ENCODE assay signal across 20 mouse cellular contexts in genomic region chr3:123284284-123284683, GRCm38 (mm10). TPM values are rescaled to one million over a fixed set of nuclear protein-coding genes. Genes with fewer than 3 reads are reported as not detected.
DNase-seq lines count a peak whose midpoint lies in the region; ATAC-seq and TF ChIP-seq lines count a peak whose summit lies in the region.
"Had no signal": no experiment of that assay in that cellular context is flagged by ENCODE, and none has a peak within 500 bp of the region (broad histone marks: within the 10 kb centered on the region; RNA-seq: fewer than 3 reads in every experiment).

No protein-coding gene starts in this region.

- no peak for ATAC-seq in intestine, postnatal 0 days
- no peak for ATAC-seq in intestine, embryonic 15.5 days
- ATAC-seq: forebrain, embryonic 13.5 days; forebrain, embryonic 15.5 days had no signal

- no peak overlapping the region for H3K4me3 ChIP-seq in heart, adult 2 months
- no peak overlapping the region for H3K4me3 ChIP-seq in intestine, postnatal 0 days (ENCODE audit: low read depth, low read length)
- H3K4me3 ChIP-seq in intestine, embryonic 15.5 days (replicated peaks), result no peak overlapping the region
- H3K4me3 ChIP-seq in myocyte, result no peak overlapping the region
- H3K4me3 ChIP-seq: embryonic facial prominence, embryonic 10.5 days; embryonic facial prominence, embryonic 12.5 days; forebrain, embryonic 13.5 days; forebrain, embryonic 15.5 days had no signal

- no peaks in the 10 kb centered on the region for H3K27me3 ChIP-seq in heart, adult 2 months (ENCODE audit: control insufficient read depth, insufficient read depth, low read length)
- no peaks in the 10 kb centered on the region for H3K27me3 ChIP-seq in intestine, postnatal 0 days (replicated peaks; ENCODE audit: control insufficient read depth, insufficient read depth, low read length)
- no peaks in the 10 kb centered on the region for H3K27me3 ChIP-seq in intestine, embryonic 15.5 days (replicated peaks)
- H3K27me3 ChIP-seq in myocyte (ENCODE audit: control insufficient read depth, insufficient read depth, insufficient read length), result no peaks in the 10 kb centered on the region
- H3K27me3 ChIP-seq: embryonic facial prominence, embryonic 12.5 days; forebrain, embryonic 13.5 days; forebrain, embryonic 15.5 days had no signal

- no peaks in the 10 kb centered on the region for H3K9me3 ChIP-seq in intestine, postnatal 0 days (ENCODE audit: control insufficient read depth)
- H3K9me3 ChIP-seq in intestine, embryonic 15.5 days, result no peaks in the 10 kb centered on the region
- H3K9me3 ChIP-seq: embryonic facial prominence, embryonic 10.5 days; embryonic facial prominence, embryonic 12.5 days; forebrain, embryonic 13.5 days; forebrain, embryonic 15.5 days had no signal

- no peak for TF ChIP-seq CTCF in heart, adult 2 months (IDR thresholded peaks at IDR 0.05)
- no peak for TF ChIP-seq CTCF in intestine, postnatal 0 days (IDR thresholded peaks at IDR 0.05; ENCODE audit: low read depth)

- no peak overlapping the region for H3K4me2 ChIP-seq in intestine, postnatal 0 days (replicated peaks; ENCODE audit: low read depth)
- H3K4me2 ChIP-seq in intestine, embryonic 15.5 days (replicated peaks), result no peak overlapping the region
- no peak overlapping the region for H3K4me2 ChIP-seq in myocyte (ENCODE audit: low read depth)
- H3K4me2 ChIP-seq: embryonic facial prominence, embryonic 12.5 days; forebrain, embryonic 13.5 days; forebrain, embryonic 15.5 days had no signal

- H3ac ChIP-seq in myocyte (ENCODE audit: control insufficient read depth, insufficient read length), result no peak overlapping the region

- TF ChIP-seq EP300 in heart, adult 2 months (IDR thresholded peaks at IDR 0.05; ENCODE audit: insufficient read depth, low read depth, low read length), result no peak

- TF ChIP-seq POLR2A in heart, adult 2 months (IDR thresholded peaks at IDR 0.05; ENCODE audit: insufficient read depth, low read depth, low read length), result no peak
- TF ChIP-seq POLR2A in myocyte (IDR thresholded peaks at IDR 0.05; ENCODE audit: insufficient read length, low read depth), result no peak

- peaks cover 3% of the 10 kb centered on the region; the same call in 1 of the 2 replicates for H3K79me2 ChIP-seq in heart, adult 2 months (replicated peaks; ENCODE audit: control insufficient read depth, insufficient read depth, low read length)
- peaks cover 33% of the 10 kb centered on the region for H3K79me2 ChIP-seq in myocyte (ENCODE audit: control insufficient read depth, insufficient read depth)

- 93% methylated on average over 5 of the region's 5 CpGs for WGBS in heart, adult 2 months
- 91% methylated on average over 5 of the region's 5 CpGs for WGBS in intestine, postnatal 0 days
- 96% methylated on average over 5 of the region's 5 CpGs for WGBS in intestine, embryonic 15.5 days

- H3K9ac ChIP-seq in heart, adult 2 months (ENCODE audit: low read depth, low read length), result no peak overlapping the region
- no peak overlapping the region for H3K9ac ChIP-seq in intestine, postnatal 0 days (ENCODE audit: low read depth, low read length)
- H3K9ac ChIP-seq in intestine, embryonic 15.5 days, result no peak overlapping the region
- H3K9ac ChIP-seq: embryonic facial prominence, embryonic 12.5 days; forebrain, embryonic 13.5 days; forebrain, embryonic 15.5 days had no signal

- peaks cover 1% of the 10 kb centered on the region; the same call in 1 of the 2 replicates for H3K4me1 ChIP-seq in heart, adult 2 months (ENCODE audit: control insufficient read depth, insufficient read depth, low read length)
- H3K4me1 ChIP-seq in intestine, postnatal 0 days (replicated peaks; ENCODE audit: control insufficient read depth, insufficient read depth, low read length), result no peaks in the 10 kb centered on the region; the same call in 1 of the 2 replicates
- no peaks in the 10 kb centered on the region; the same call in 1 of the 2 replicates for H3K4me1 ChIP-seq in intestine, embryonic 15.5 days (replicated peaks)
- H3K4me1 ChIP-seq: forebrain, embryonic 13.5 days; forebrain, embryonic 15.5 days had no signal

- peaks cover 13% of the 10 kb centered on the region for H3K36me3 ChIP-seq in heart, adult 2 months (ENCODE audit: control insufficient read depth, insufficient read depth, low read length)
- H3K36me3 ChIP-seq in intestine, postnatal 0 days (ENCODE audit: control insufficient read depth, insufficient read depth), result peaks cover 27% of the 10 kb centered on the region
- peaks cover 18% of the 10 kb centered on the region for H3K36me3 ChIP-seq in intestine, embryonic 15.5 days
- peaks cover 19% of the 10 kb centered on the region for H3K36me3 ChIP-seq in myocyte (ENCODE audit: control insufficient read depth, insufficient read depth)

- no peak overlapping the region for H3K27ac ChIP-seq in heart, adult 2 months
- peak overlapping the region; percentile 76; the same call in 1 of the 2 replicates for H3K27ac ChIP-seq in intestine, postnatal 0 days (ENCODE audit: low read depth, low read length)
- no peak overlapping the region for H3K27ac ChIP-seq in intestine, embryonic 15.5 days
- H3K27ac ChIP-seq: embryonic facial prominence, embryonic 10.5 days; embryonic facial prominence, embryonic 12.5 days; forebrain, embryonic 13.5 days; forebrain, embryonic 15.5 days had no signal

- DNase-seq in heart, adult 11 months, result peak; percentile 84
- no peak for DNase-seq in heart, adult 2 months
- DNase-seq in 416B (ENCODE audit: low read depth), result peak; percentile 8
- no peak for DNase-seq in gastrocnemius, adult 18-20 months (ENCODE audit: low spot score)
- DNase-seq: adrenal gland, adult 2 months; adrenal gland, postnatal 10 days; adrenal gland, postnatal 25 days; cerebellum, adult 11 months; cerebellum, adult 18-20 months; cerebellum, adult 8-10 months; cerebellum, adult 9-11 months; cerebellum, postnatal 14 days; cerebellum, postnatal 36 days had no signal

- intact Hi-C loops in heart, adult 2 months (cut with DNase I), result no loop called here

TF ChIP-seq in myocyte, 11 proteins besides CTCF, POLR2A, EP300 and RAD21:
- TF ChIP-seq MAX (IDR thresholded peaks at IDR 0.05; ENCODE audit: low read depth), result no peak
- TF ChIP-seq CEBPB (IDR thresholded peaks at IDR 0.05; ENCODE audit: insufficient read depth, poor library complexity, severe bottlenecking), result no peak
- peak; percentile 34 for TF ChIP-seq TCF3 (IDR thresholded peaks at IDR 0.05; ENCODE audit: insufficient read length, low read depth)
- no peak for TF ChIP-seq USF1 (IDR thresholded peaks at IDR 0.05; ENCODE audit: low read depth)
- peak in 2 of 3 experiments; percentile 15 to 63 for TF ChIP-seq MYOG (IDR thresholded peaks at IDR 0.05; ENCODE audit: control insufficient read depth in 1 of 3, insufficient read depth in 1 of 3, insufficient read length in 2 of 3, low read depth in 2 of 3)
- TF ChIP-seq SRF (IDR thresholded peaks at IDR 0.05; ENCODE audit: control insufficient read depth, insufficient read length, low read depth), result no peak
- TF ChIP-seq POLR2AphosphoS2 (IDR thresholded peaks at IDR 0.05; ENCODE audit: insufficient read length, low read depth), result no peak
- TF ChIP-seq MYOD1 (IDR thresholded peaks at IDR 0.05; ENCODE audit: control insufficient read depth in 1 of 3, insufficient read length in 2 of 3, low read depth in 2 of 3), result peak; percentile 29 to 78 (median 44)
- no peak for TF ChIP-seq E2F4 (IDR thresholded peaks at IDR 0.05; ENCODE audit: insufficient read depth)
TF ChIP-seq in myocyte: peak in this region for 3.

RNA-seq across cellular contexts. Expression of gene Sec24d, which starts 17.0 kb away (rescaled TPM):
- total RNA-seq in heart, adult 2 months (2021), result 10 to 100 TPM; 32.9 to 35.9 TPM
- polyA plus RNA-seq in heart, adult 2 months (2012; rRNA removed), result 32.9 and 39.6 TPM in 2 replicates
- polyA plus RNA-seq in intestine, postnatal 0 days (2015; fragmentation: Nextera tagmentation; extraction: Ambion mirVana), result 210 and 211 TPM in 2 replicates
- 87.8 and 95.9 TPM in 2 replicates for polyA plus RNA-seq in intestine, embryonic 15.5 days (2015; fragmentation: Nextera tagmentation; extraction: Ambion mirVana)
- polyA plus RNA-seq in myocyte (2012; fragmentation: generic; extraction: Trizol), result 36.8 TPM
- total RNA-seq in gastrocnemius, adult 18-20 months (2021), result 1 to 10 TPM; 4.9 to 9.4 TPM

RNA-seq across cellular contexts. Expression of gene Synpo2, which starts 48.3 kb away (rescaled TPM):
- 10 to 100 TPM; 85.8 to 97.5 TPM for total RNA-seq in heart, adult 2 months (2021)
- polyA plus RNA-seq in heart, adult 2 months (2012; rRNA removed), result 19.3 and 27.6 TPM in 2 replicates
- polyA plus RNA-seq in intestine, postnatal 0 days (2015; fragmentation: Nextera tagmentation; extraction: Ambion mirVana), result 23.9 and 25.3 TPM in 2 replicates
- polyA plus RNA-seq in intestine, embryonic 15.5 days (2015; fragmentation: Nextera tagmentation; extraction: Ambion mirVana), result 31.2 and 36.8 TPM in 2 replicates
- 24.4 TPM for polyA plus RNA-seq in myocyte (2012; fragmentation: generic; extraction: Trizol)
- 100 to 1,000 TPM; 284 TPM for total RNA-seq in gastrocnemius, adult 18-20 months (2021)

Comparison
In these comparisons a context has a peak if more than half of its experiments do, and no peak if none do; other contexts are left out.
1. DNase-seq: peak in heart, adult 11 months (single experiment) and 416B (single experiment); none in heart, adult 2 months (0 of 2) and gastrocnemius, adult 18-20 months (single experiment).